Mouse (Mus musculus) intestine, embryonic 16.5 days (tissue): ENCODE measurements around the gene Rem2. TPM values are rescaled to one million over a fixed set of nuclear protein-coding genes. Genes with fewer than 3 reads are reported as not detected.

Experiments
- ATAC-seq: fragments of 200-750 bp; cut with Nextera tagmentation; 2 replicates; pipeline ENCODE4 v1.8.0; 2017; ENCODE audit warnings: moderate TSS enrichment, moderate library complexity
- H3K27ac ChIP-seq: fragments of 300-500 bp; sonication (generic); 2 replicates; pipeline ENCODE4 v1.5.1; 2014; ENCODE audit warnings: mild to moderate bottlenecking, low read length
- H3K27me3 ChIP-seq: fragments of 300-500 bp; sonication (generic); replicated peaks from 2 replicates; pipeline ENCODE4 v1.6.1; 2014; ENCODE audit warnings: low read length, control low read depth, mixed read lengths; ENCODE audit not compliant: control insufficient read depth, insufficient read depth
- H3K36me3 ChIP-seq: fragments of 300-500 bp; sonication (generic); 2 replicates; pipeline ENCODE4 v1.6.1; 2014; ENCODE audit warnings: low read length, control low read depth; ENCODE audit not compliant: control insufficient read depth, insufficient read depth
- H3K4me1 ChIP-seq: fragments of 300-500 bp; sonication (generic); 2 replicates; pipeline ENCODE4 v1.6.1; 2014; ENCODE audit warnings: low read length, control low read depth, mixed read lengths; ENCODE audit not compliant: control insufficient read depth, insufficient read depth
- H3K4me2 ChIP-seq: fragments of 300-500 bp; sonication (generic); 2 replicates; pipeline ENCODE4 v1.6.1; 2014; ENCODE audit warnings: low read depth, low read length, control low read depth
- H3K4me3 ChIP-seq: fragments of 300-500 bp; sonication (generic); 2 replicates; pipeline ENCODE4 v1.5.1; 2014; ENCODE audit warnings: mild to moderate bottlenecking, low read length
- H3K9ac ChIP-seq: fragments of 300-500 bp; sonication (generic); 2 replicates; pipeline ENCODE4 v1.6.1; 2014; ENCODE audit warnings: low read depth, low read length
- H3K9me3 ChIP-seq: fragments of 300-500 bp; sonication (generic); 2 replicates; pipeline ENCODE4 v1.6.1; 2016; ENCODE audit warnings: low read length, control low read depth; ENCODE audit not compliant: control insufficient read depth
- WGBS: fragments of 180-500 bp; shearing (Covaris S2); extraction: QIAGEN DNeasy Blood & Tissue Kit; methylation state at CpG from one replicate; pipeline ENCODE4 v1.1.7; 2014; 5-methylcytosine and 5-hydroxymethylcytosine counted together
- polyA plus RNA-seq: library from polyadenylated mRNA; unstranded; fragments of >200 nt; fragmentation: Nextera tagmentation; extraction: Ambion mirVana; gene quantifications from 2 replicates; pipeline ENCODE4 v1.2.1, GENCODE M21; 2015

Gene Rem2
- polyA plus RNA-seq, 1 experiment from 2014 or later: 1.2 TPM

DNA sequence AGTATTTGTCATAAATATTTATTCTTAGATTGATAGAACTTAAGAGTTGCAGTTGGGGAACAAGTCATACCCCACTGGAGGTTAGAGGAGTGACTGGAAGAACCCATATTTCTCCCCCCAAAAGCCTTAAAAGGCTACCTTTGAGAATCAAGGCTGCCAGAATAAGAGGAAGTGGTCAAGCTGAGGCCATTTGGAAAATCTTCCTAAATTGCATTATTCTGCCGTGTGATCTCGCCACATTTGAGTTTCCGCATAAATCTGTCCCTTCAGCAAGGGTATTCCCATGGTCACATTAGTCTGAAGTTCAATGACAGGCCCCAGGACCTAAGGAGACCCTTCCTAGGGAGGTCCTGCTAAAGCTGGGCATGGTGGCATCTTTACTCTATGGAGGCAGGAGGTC, 33.4 kb upstream of the Rem2 start:
- no peak for ATAC-seq
- Histone ChIP-seq H3K4me3 (no peak overlapping the region), H3K27me3 (no peaks in the 10 kb centered on the region), H3K9ac (no peak overlapping the region), H3K36me3 (peaks cover 21% of the 10 kb centered on the region), H3K4me2 (no peak overlapping the region), H3K4me1 (peaks cover 11% of the 10 kb centered on the region; the same call in 1 of the 2 replicates), H3K27ac (peak overlapping the region; percentile 33; the same call in 1 of the 2 replicates), H3K9me3 (no peaks in the 10 kb centered on the region)
- WGBS: 83% methylated on average over 3 of the region's 3 CpGs

DNA sequence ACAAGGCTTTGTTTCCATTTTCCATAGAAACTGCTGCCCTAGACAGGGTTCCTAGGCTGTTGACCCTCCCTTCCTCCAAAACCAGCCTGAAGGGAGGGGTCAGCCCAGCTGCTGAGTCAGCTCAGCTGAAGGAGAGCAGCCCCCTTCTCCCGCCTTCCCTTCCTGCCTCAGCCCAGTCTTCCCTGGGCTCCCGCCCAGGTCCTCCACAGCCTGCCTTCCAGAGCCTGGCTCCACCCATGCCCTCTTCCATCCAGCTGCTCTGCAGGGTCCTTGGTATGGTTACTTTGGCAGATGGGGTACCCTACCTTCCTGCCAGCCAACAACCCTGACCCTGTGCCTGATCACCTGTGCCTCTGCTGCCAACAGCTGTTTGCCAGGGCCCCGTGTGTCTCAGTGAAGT, 32.7 kb upstream of the Rem2 start:
- WGBS: 26% methylated on average over 3 of the region's 3 CpGs
- H3K36me3 ChIP-seq: peaks cover 21% of the 10 kb centered on the region
- H3K27me3 ChIP-seq: no peaks in the 10 kb centered on the region
- H3K27ac ChIP-seq: peak overlapping the region; percentile 87
- no peak overlapping the region for H3K4me2 ChIP-seq
- peaks cover 11% of the 10 kb centered on the region; the same call in 1 of the 2 replicates for H3K4me1 ChIP-seq
- no peak overlapping the region for H3K4me3 ChIP-seq
- ATAC-seq: peak; percentile 81
- no peaks in the 10 kb centered on the region for H3K9me3 ChIP-seq
- 0 out of 2 replicates have a peak overlapping the region, but pooled peaks have one; percentile 24 for H3K9ac ChIP-seq

- 59% methylated on average over 15 of the region's 15 CpGs for WGBS
- peaks cover 14% of the 10 kb centered on the region; the same call in 1 of the 2 replicates for H3K4me1 ChIP-seq
- no peaks in the 10 kb centered on the region for H3K9me3 ChIP-seq
- H3K4me3 ChIP-seq: no peak overlapping the region
- H3K27ac ChIP-seq: peak overlapping the region; percentile 87
- H3K36me3 ChIP-seq: peaks cover 13% of the 10 kb centered on the region
- H3K9ac ChIP-seq: 0 out of 2 replicates have a peak overlapping the region, but pooled peaks have one; percentile 24
- no peaks in the 10 kb centered on the region for H3K27me3 ChIP-seq
- no peak overlapping the region for H3K4me2 ChIP-seq
- peak; percentile 62 for ATAC-seq
Observed at GRCm38 (mm10) chr14:54443712-54444618, 31.9 kb upstream of the Rem2 start.

- 55% methylated on average over 3 of the region's 3 CpGs for WGBS
- ATAC-seq: no peak
- no peak overlapping the region for H3K27ac ChIP-seq
Observed at GRCm38 (mm10) chr14:54445476-54445875, 30.4 kb upstream of the Rem2 start.

DNA sequence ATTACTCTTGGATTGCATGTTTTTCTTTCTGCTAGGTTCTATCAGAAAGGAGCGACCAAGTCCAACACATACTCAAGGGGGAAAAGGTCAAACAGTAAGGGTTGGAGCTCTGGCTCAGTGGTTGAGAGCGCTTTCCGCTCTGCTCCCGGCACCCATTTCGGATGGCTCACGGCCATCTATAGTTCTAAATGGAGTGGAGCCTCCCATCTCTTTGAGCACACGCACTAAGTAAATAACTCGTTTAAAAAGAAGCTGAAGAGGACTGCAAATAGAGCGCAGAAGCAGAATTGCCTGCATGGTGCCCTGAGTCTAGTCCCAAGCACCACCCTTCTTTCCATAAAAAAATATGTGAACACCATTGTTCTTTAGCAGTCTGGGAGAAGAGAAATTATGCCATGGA, 22.3 kb upstream of the Rem2 start:
- Histone ChIP-seq H3K9me3 (no peaks in the 10 kb centered on the region), H3K27ac (no peak overlapping the region), H3K27me3 (no peaks in the 10 kb centered on the region), H3K9ac (no peak overlapping the region), H3K36me3 (no peaks in the 10 kb centered on the region), H3K4me1 (peaks cover 9% of the 10 kb centered on the region), H3K4me3 (no peak overlapping the region), H3K4me2 (no peak overlapping the region)
- 75% methylated on average over 9 of the region's 9 CpGs for WGBS
- no peak for ATAC-seq

More at GRCm38 (mm10) chr14:54445476-54445875, 30.4 kb upstream of the Rem2 start:
- peaks cover 2% of the 10 kb centered on the region; the same call in 1 of the 2 replicates for H3K36me3 ChIP-seq
- H3K4me2 ChIP-seq: no peak overlapping the region
- no peaks in the 10 kb centered on the region for H3K27me3 ChIP-seq
- H3K9ac ChIP-seq: no peak overlapping the region
- no peak overlapping the region for H3K4me3 ChIP-seq
- H3K4me1 ChIP-seq: peaks cover 14% of the 10 kb centered on the region; the same call in 1 of the 2 replicates
- no peaks in the 10 kb centered on the region for H3K9me3 ChIP-seq

DNA sequence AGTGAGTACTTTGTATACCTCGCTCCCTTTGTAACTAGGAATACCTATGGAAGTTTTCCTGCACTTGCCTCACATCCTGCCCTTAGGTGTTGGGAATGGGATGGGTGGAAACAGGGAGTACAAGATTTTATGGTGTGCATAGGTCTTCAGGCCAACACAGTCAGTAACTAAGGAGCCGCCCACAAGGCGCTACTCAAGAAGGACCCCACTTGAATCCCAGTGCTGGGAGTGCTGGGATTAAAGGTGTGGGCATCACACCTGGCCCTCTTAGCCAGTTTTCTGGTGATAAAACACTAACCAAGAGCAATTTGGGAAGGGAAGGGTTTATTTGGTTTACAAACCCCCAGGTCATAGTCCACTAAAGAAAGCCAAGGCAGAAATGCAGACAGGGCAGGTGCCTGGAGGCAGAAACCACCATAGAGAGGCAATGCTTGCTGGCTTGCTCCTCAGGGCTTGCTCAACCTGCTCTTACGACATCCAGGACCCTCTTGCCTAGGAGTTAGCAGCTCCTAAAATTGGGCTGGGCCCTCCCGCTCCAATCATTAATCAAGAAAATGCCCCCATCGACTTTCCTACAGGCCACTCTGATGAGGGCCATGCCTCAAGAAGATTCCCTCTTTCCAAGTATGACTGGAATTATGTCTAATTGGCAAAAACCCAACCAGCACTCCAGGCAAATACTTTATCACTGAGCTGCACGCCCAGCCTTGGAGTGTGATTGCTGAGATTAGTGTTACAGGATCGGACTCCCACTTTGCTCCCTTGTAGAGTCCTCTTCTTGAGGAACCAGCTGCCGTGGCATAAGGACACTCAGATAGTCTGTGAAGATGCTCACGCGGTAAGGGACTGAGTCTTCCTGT, 21.0 kb upstream of the Rem2 start:
- Histone ChIP-seq H3K36me3 (no peaks in the 10 kb centered on the region), H3K4me1 (peaks cover 6% of the 10 kb centered on the region), H3K4me2 (no peak overlapping the region), H3K9me3 (no peaks in the 10 kb centered on the region), H3K4me3 (no peak overlapping the region), H3K27ac (peak overlapping the region; percentile 7), H3K9ac (no peak overlapping the region), H3K27me3 (no peaks in the 10 kb centered on the region)
- peak; percentile 88 for ATAC-seq
- WGBS: 51% methylated on average over 11 of the region's 11 CpGs

- no peaks in the 10 kb centered on the region for H3K9me3 ChIP-seq
- no peaks in the 10 kb centered on the region for H3K27me3 ChIP-seq
- no peak overlapping the region for H3K9ac ChIP-seq
- H3K4me1 ChIP-seq: peaks cover 6% of the 10 kb centered on the region
- H3K27ac ChIP-seq: no peak overlapping the region
- no peak for ATAC-seq
- H3K4me3 ChIP-seq: no peak overlapping the region
- no peaks in the 10 kb centered on the region for H3K36me3 ChIP-seq
- no peak overlapping the region for H3K4me2 ChIP-seq
- 84% methylated on average over 14 of the region's 14 CpGs for WGBS
Observed at GRCm38 (mm10) chr14:54457907-54458569, 17.9 kb upstream of the Rem2 start.

GRCm38 (mm10) chr14:54462146-54462545, 13.8 kb upstream of the Rem2 start:
- no peak overlapping the region for H3K4me3 ChIP-seq
- peaks cover 10% of the 10 kb centered on the region; the same call in 1 of the 2 replicates for H3K4me1 ChIP-seq
- H3K9ac ChIP-seq: no peak overlapping the region
- H3K27ac ChIP-seq: no peak overlapping the region
- no peaks in the 10 kb centered on the region for H3K27me3 ChIP-seq
- ATAC-seq: no peak
- peaks cover 3% of the 10 kb centered on the region; the same call in 1 of the 2 replicates for H3K36me3 ChIP-seq
- no peak overlapping the region for H3K4me2 ChIP-seq
- no peaks in the 10 kb centered on the region for H3K9me3 ChIP-seq
- 59% methylated on average over 4 of the region's 4 CpGs for WGBS
